Mouse (Mus musculus) lung, postnatal 14 days (tissue): ENCODE measurements around the gene Tmem184b.
A peak's percentile ranks its signal among the peaks of the same experiment; 100 is the strongest.

ENCODE experiments used
- DNase-seq: peaks from one replicate; pipeline ENCODE4 v3.0.0; 2021

The Tmem184b gene

DNA sequence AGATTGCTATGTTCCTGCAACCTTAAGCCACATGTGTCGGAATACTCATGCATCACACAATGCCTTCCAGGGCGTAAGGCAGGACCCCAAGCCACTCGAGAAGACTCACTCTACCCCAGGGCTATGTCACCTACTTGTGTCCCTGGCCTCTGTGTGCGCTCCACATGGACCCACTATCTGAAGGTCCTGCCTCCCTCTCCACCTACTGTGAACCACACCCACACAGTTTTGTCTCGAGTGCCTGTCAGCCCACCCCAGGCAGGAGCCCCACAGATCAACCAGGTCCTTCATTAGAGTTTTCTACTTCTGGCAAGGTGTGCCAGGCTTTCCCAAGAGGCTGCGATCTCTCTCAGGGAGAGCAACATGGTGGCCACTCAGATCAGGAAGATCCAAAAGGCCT, 8.1 kb downstream of the Tmem184b start:
- no peak for DNase-seq

DNA sequence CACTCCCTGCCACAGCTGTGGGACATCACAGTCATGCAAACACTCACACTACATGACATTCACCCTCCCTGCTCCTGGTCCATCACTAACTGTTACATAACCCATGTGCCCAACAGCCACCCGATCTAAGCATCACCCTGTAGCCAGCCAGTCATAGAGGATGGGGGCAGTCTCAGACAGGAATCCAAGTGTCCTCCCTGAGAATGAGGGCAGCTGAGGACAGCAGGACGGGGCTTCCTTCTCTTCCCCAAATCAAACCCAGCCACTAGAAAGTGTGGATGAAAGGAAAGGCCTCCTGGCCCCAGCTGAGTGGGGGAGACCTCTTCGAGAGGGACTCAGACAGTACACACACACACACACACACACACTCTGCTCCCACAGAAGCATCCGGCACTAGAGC, 8.5 kb downstream of the Tmem184b start:
- DNase-seq = peak; percentile 46

DNA sequence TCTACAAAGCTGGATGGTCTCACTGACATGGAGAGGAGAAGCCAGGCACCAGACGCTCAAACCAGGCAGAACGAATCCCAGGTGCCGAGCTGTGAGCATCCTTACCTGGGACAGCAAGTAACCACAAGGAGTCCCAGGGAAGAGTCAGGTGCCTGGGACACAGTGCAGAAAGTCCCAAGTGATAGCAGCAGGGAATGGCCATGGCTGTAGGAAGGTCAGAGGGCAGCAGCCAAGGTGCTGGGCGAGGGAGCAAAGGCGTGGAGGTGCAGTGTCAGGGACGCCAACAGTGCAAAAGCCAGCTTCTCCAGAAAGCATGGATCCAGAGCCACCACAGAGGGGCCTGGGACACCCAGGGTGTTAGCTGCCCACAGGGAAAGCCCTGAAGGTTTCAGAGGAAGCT, 10.3 kb downstream of the Tmem184b start:
- DNase-seq = no peak

DNA sequence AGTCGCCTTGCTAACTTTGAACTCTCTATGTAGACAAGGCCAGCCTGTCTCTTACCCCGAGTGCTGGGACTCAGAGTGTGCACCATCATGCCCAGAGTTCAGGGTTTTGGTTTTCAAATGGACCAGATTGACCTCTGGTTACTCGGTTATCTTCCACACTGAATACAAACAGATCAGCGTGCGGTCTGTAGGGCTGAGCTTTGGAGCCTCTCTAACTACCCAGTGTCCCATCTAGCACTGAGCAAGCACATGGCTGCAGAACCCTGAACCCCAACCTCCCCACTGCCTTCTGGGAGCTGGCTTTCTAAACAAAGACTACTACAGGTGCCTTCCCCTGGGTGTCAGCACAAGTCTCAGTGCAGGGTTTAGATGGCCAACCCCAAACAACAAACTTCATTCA, 10.8 kb downstream of the Tmem184b start:
- no peak for DNase-seq

DNA sequence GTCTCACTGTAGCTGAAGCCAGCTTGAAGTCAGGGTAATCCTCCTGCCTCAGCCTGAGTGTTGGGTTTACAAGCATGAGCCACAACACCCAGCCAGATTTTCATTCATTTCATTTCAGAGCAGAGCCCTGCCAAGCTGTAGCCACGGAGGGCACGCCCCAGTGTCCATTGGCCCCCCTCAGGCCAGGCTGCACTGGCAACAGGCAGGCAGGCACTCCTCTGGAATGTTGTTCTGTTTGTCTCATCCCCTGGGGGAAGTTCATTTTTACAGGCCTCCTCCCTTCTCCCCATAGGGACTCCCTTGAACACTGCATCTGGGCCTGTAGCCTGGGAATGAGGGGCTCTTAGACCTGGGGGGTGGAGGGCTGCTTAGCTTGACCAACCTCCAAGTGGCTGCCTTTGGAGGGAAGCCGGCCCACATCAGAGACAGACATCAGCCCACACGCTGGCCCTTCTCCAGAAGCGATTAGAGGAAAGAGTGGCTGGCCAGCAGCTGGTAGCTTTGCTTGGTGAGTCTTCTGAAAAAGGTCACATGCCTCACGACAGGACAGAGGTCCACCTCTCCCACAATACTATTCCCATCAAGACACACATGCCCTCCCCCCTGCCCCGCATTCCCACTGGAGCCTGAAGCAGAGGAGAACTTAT, 11.8 kb downstream of the Tmem184b start:
- DNase-seq = peak; percentile 83

DNA sequence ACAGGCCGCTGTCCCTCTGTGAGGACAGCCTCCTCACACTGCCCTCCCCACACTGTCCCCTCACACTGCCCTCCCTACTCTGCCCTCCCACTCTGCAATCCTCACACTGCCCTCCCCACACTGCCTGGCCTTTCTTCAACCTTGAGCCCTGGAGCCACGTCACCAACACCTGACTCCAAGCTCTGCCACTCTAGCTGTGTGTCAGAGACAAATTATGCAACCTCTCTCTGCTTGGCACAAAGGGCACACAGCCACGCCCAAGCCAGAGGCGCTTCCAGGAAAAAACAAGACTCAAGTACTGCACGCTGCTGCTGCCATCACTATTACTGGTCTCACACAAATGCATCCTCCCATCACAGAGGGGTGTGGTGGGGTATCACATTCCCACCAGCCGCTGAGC, 12.9 kb downstream of the Tmem184b start:
- DNase-seq = peak; percentile 66

DNA sequence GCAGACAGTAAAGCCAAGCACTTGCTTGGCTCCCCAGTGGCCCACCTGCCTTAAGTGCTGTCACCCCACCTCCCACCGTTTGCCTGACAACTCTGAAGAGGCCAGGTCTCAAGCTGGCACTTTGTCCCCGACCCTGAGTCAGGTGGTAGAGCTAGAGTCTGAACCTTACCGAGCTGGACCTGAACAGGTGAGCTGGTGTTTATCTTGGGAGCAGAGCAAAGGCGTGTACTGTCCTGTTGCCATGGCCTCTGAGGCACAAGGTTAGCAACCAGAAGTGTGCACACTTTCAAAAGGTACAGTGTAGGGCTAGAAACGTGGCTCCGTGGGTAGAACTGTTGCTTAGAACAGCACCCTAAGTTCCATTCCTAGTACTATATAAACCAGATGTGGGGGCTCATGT, 15.2 kb downstream of the Tmem184b start:
- no peak for DNase-seq

DNA sequence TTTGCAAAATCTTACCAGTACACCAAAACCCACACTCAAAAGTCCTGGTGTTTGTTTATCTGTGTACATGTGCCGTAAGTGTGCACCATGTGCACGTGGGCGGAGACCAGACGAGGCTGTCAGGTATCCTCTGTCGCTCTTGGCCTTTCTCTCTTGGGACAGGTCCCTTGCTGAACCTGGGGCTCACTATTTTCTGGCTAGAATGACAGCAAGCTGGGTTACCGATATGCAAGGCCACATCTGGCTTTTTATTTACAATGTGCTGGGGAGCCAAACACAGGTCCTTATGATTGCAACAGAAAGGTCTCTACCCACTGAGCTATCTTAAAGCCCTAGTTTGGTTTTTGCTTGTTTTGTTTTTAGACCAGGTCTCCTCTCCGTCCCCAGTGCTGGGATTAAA, 15.8 kb downstream of the Tmem184b start:
- no peak for DNase-seq

DNA sequence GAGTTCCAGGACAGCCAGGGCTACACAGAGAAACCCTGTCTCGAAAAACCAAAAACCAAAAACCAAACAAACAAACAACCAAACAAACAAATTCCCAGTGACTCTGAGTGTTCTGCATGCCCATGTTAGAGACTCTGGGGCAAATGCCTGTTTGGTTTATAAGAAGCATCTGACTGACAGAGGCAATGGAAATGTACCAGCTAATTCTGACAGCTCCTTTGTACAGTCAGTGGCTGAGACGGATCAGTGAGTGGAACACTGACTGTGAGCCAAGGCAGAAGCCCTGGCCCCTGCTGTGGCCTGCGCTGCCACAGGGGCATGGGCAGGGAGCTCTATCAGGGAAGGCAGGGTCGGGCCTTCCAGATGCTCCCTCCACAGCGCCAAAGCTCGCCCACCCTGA, 16.3 kb downstream of the Tmem184b start:
- DNase-seq = no peak

DNA sequence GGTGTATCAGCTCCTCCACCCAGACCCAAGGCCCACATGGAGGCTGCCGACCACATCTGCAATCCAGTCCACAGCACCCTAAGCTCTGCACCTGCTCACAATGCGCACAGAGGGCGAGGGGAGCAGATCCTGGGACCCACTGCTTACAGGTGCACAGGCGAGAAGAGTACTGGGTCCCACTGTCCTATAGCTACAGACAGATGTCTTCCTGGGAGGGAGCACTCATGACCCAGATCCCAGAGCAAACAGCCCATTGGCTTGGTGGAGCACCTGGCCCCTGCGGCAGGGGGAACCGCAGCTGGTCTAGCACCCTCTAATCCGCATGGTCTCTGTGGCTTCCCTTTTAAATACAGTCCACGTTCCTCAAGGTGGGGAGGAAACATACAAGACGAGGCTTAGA, 21.7 kb downstream of the Tmem184b start:
- no peak for DNase-seq

DNA sequence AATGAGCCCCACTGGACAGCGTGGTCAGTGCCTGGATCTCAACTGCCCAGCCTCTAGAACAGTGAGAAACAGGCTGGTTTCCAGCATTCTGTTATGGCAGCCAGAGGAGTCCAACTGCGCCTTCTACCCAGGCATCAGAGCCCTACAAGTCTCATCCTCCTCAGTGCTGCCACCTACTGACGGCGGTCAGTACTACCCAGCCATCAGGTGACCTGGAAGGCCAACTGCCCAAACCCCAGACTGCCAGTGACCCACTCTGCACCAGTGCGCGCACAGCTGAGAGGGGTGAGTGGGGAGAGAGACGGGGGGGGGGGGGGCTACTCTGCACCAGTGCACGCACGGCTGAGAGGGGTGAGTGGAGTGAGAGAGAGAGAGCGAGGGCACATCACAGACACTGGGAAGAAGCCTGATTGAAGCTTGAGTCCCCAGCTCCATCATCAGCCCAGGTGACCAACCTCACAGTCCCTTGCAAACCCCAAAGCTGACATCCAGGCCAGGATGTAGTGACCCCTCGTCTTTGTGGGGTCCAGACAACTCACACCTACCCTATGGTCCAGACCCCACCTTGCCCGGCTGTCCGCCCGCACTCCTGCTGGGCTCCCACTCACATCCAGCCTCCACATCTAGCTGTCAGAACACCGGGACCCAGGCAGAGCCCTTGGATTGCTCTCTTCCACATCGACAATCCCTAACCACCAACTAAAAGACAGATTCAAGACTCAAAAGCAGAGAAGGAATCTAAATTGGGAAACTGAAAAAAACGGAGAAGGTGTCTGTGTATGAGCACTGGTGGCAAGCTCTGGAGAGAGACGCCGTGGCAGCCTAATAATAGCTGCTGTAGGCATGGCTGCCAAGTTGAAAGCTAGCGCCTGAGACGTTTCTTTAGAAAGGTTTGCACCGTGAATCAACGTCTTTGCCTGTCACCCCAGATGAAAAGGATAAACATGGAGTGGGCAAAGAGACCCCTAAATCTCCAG, 22.6 kb downstream of the Tmem184b start:
- peak; percentile 90 for DNase-seq

DNA sequence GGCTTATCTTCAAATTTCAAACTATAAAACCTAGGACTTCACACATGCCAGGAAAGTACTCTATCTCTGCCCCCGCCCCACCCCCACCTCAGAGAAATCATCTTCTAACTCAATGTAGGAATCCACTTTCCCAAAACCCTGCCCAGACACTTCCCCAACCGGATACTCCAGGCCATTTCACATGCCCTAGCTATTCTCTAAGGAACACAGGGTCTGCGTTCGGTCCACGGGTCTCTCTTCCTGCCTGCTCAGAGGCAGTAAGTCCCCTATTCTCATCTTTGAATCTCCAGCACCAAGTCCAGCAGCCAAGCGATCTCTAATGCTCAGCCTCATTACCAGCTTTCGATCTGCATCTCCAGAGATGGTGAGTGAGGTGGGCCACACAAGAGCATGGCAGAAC, 23.7 kb downstream of the Tmem184b start:
- DNase-seq = no peak

DNA sequence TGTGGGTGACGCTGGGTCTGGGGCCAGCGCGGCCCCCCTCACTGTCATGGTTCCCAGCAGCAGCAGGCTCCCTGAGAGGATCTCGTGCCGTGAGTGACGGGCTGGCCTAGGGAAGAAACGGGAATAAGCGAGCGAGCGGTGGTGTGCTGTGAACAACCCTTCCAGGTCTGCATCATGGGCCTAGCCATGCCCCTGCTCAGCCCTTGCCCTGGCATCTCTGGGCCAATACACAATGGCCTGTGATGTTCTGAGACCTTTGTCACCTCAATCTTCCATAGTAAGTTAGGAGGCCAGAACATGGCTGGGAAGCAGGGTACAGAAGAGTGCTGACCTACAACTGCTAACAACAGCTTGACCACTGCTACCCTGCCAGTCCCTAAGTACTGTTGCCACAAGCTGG, 24.8 kb downstream of the Tmem184b start:
- DNase-seq = no peak

DNA sequence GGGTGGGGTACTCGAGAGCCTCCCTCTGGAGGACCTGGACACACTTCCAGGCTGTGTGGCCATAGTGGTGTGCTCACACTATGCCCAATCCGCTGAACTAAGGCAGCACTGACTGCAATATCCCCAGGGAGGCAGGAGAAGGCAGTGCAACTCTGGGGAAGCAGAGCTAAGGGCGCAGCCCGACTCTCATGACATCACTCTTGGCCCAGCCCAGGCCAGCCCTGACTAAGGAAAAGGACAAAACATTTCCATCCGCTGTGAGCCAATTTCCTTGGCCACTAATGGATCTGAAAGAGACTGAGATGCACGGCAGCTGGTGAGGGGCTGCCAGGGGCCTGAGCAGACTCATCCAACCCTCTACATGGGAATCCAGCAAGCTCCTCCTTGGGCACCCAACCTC, 25.7 kb downstream of the Tmem184b start:
- DNase-seq = peak; percentile 80

DNA sequence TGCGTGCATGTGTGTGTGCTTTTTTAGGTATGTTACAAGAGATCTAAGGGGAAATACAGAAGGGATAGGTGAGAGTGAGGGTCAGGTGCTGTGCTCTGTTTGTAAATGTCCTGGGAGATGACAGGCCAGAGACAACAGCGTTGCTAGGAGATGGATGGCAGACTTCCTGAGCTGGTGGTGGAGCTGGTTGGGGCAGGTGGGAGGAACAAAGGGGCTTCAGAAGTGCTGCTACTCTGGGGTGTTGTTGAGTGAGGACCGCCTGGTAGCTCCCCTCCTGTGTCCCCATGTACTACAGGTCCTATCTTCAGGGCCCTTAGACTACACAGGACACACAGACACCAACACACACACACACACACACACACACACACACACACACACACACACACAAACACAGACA, 28.6 kb downstream of the Tmem184b start:
- no peak for DNase-seq

DNA sequence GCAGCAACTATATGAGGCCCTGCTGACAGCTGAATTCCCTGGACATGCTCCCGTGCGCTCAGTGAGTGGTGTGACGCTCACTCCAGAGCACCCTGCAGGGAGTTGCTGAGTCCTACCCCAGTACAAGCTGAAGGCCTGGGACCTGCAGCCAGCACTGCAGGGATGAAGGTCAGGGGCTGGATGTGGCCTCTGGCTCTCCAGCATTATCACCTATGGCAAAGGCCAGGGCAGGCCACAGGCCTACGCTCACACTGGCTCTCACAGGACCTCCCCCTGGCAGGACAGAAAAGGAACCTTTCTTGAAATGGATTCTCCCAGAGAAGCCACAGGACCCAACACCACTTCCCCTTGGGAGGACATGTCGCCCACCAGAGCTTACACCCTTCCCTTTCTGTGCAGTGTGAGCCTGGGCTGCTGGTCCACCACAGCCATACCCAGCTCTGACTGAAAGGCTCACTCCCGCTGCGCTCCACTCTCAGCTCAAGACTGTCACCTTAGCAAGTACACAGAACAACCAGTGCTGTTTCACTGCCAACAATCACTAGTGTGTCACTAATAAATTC, 33.0 kb downstream of the Tmem184b start:
- DNase-seq = no peak

DNA sequence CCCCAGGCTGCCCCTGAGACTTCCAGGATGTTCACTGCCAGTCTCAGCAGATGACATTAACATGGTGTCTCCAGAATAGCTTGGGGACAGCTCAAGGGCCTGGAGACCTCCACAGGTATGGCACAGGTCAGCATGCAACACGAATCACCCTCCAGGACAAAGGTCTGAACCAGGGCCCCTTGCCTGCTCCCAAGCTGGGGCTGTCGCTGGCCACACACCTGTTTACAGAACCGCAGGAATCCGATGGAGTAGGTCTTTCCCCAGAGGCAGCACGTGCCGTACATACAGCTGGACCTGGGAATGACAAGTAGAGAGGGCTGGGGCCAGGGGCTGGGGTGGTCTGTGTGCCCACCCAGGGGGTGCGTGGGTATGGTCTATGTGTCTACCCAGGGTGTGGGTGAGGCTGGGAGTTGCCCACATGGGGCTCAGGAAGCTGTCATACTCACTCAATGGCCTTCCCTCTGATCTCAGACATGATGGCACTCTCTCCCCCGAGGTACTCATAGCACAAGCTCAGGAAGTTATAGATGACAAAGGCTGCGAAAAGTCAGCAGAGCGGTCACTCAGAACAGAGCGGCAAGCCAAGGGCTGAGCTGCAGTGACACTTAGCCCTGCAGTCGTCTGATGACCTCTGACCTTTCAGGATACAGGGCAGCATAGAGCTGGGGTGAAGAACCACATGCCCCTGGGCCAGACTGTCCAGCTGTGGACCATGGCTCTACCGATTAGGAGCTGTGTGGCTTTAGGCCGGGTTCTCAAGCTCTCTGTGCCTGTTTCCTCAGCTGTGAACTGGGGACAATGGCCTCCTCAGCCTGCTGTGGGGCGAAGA, 33.7 kb downstream of the Tmem184b start:
- no peak for DNase-seq

DNA sequence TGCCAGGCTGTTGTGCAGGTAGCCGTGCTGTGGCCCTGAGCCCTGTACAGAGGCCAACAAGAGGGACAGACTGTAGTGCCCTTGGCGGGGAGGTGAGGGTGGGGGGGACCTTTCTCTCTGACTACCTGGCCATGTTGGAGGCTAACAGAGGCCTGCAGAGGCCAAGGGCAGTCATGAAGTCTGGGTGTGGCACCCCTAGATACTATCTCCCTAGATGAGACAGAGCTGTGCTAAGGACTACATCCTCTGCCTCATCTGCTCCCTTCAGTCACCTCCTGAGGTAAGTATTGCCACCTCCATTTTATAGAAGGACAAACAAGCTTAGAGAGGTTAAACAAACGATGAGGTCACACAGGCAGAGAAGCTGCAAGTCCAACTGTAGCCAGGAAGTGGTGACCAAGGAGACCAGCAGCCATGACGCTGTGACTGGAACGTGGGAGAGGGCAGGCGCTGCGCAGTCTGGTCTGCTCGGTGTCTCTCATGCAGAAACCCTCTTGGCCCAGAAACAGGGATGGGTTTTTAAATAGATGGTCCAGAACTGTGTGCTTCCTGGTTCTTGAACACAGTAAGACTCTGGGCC, 34.4 kb downstream of the Tmem184b start:
- DNase-seq = no peak

DNA sequence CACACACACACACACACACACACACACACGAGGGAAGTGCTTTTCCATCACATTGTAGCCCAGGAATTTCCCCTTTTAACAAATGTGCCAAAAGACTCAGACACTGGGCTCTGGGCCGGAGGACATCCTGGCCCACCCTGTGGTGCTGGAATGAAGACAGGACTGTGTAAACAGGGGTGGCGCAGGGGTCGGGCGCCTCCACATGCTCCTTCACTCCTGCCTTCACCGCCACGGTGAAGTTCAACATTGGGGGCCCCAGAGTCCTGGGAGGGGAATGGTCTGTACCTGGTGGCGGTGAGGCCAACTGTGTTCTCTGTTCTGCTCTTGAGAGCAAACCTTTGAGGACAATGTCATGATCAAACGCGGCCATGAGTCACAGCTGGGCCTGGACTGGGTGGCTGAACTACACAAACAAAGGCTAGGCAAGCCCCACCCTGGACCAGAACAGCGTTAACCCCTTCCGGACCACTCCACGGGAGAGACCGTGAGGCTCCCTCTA, 35.0 kb downstream of the Tmem184b start:
- DNase-seq = peak; percentile 81

DNA sequence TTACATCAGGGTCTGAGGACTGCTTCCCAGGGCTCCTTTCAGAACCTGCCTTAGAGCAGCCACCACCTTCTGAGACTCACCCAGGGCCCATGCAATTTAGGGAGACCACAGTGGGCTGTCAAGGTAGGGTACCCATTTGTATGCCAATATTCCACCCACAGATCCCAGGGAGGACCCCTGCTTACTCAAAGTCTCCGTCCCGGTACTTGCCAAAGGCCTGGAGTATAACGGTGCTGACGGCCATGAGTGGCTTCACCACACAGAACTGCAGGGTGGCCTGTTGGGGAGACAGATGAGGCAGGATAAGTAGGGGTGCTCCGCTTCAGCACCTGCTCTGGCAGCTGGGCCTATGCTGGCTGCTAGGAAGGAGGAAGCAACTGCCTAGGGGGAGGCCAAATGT, 37.0 kb downstream of the Tmem184b start:
- no peak for DNase-seq

DNA sequence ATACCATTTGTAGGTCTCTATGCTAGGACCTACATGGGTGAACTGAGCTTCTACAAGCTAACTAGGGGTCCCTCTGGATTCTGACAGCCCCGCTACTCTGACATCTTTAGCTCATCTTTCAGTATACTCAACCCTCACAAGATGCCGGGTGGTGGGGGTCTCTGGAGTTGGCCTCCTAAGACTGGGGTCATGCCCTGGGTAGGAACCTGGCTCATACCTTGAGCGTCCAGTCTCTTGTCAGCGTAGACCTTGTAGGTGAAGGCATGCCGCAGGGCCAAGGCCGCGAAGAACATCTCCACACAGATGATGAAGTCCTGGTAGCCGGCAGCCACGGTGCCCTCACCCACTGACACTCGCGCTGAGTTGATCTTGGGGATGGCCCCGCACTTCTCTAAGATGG, 38.3 kb downstream of the Tmem184b start:
- no peak for DNase-seq

DNA sequence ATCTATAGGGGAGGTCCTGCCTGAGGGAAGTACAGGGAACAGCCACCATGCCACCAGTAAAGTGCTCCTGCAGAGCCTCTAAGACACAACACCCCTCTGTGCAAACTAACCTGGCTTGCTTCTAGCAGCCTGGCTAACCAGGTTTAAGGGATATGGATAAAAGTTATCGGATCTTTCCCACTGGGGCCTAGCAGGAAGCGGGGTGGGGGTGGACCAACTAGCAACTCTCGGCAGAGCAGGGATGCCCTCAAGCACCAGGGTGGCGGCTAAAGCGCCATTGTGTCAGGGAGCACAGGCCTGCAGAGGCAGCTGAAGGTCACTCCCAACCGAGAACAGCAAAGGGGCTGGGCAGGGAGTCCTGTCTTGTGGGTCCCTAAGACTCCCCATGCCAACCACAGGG, 39.2 kb downstream of the Tmem184b start:
- no peak for DNase-seq

DNA sequence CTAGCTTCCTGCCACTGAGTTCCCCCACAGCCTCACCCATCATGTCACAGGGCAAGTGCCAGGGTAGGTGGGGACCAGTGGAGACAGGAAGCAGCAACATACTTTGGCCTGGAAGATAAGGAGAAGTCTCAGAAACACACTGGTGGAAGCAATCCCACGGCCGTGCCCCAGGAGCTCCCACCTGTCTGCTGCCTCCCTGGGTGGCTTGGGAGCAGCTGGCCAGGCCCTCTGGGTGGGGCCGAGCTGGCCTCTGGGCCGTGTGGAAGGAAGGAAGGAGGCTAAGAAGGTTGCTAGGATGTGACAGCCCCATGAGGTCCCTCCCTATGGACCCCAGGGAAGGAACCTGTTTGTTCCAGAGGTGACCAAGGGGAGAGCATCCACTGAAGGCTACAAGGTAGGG, 42.3 kb downstream of the Tmem184b start:
- DNase-seq = no peak
